Mouse (Mus musculus) yolk sac, embryonic 10.5 days (tissue): ENCODE results near the gene Abt1.
A peak's percentile ranks its signal among the peaks of the same experiment; 100 is the strongest.

ENCODE experiments used
- DNase-seq: peaks from one replicate; pipeline ENCODE4 v3.0.0-alpha.2; 2017; ENCODE audit warnings: low spot score

Gene Abt1

GRCm38 (mm10) chr13:23438521-23438920 is 14.9 kb upstream of the Abt1 start:
- DNase-seq: peak; percentile 50

- DNase-seq: peak; percentile 89
Measured at GRCm38 (mm10) chr13:23437908-23438307, 14.2 kb upstream of the Abt1 start.

- peak; percentile 57 for DNase-seq
Measured at GRCm38 (mm10) chr13:23436861-23437822, 13.5 kb upstream of the Abt1 start.

- peak; percentile 41 for DNase-seq
Measured at GRCm38 (mm10) chr13:23436231-23436661, 12.6 kb upstream of the Abt1 start.

GRCm38 (mm10) chr13:23435676-23436075 is 12.0 kb upstream of the Abt1 start:
- DNase-seq: peak; percentile 66

GRCm38 (mm10) chr13:23435241-23435640 is 11.6 kb upstream of the Abt1 start:
- no peak for DNase-seq

GRCm38 (mm10) chr13:23434426-23434825 is 10.8 kb upstream of the Abt1 start:
- DNase-seq: peak; percentile 56

- no peak for DNase-seq
Measured at GRCm38 (mm10) chr13:23433801-23434200, 10.1 kb upstream of the Abt1 start.

- no peak for DNase-seq
Measured at GRCm38 (mm10) chr13:23433206-23433605, 9.5 kb upstream of the Abt1 start.

- peak; percentile 96 for DNase-seq
Measured at GRCm38 (mm10) chr13:23432562-23433201, 9.0 kb upstream of the Abt1 start.

GRCm38 (mm10) chr13:23431351-23431771 is 7.7 kb upstream of the Abt1 start:
- peak; percentile 90 for DNase-seq

- peak; percentile 79 for DNase-seq
Measured at GRCm38 (mm10) chr13:23430734-23431133, 7.1 kb upstream of the Abt1 start.

GRCm38 (mm10) chr13:23429771-23430380 is 6.2 kb upstream of the Abt1 start:
- DNase-seq: no peak

GRCm38 (mm10) chr13:23428166-23428993 is 4.7 kb upstream of the Abt1 start:
- DNase-seq: no peak

GRCm38 (mm10) chr13:23427401-23427910 is 3.8 kb upstream of the Abt1 start:
- no peak for DNase-seq

- DNase-seq: peak; percentile 71
Measured at GRCm38 (mm10) chr13:23426922-23427321, 3.3 kb upstream of the Abt1 start.

GRCm38 (mm10) chr13:23426335-23426734 is 2.7 kb upstream of the Abt1 start:
- DNase-seq: peak; percentile 82

GRCm38 (mm10) chr13:23425505-23425904 is 1.8 kb upstream of the Abt1 start:
- DNase-seq: peak; percentile 86

GRCm38 (mm10) chr13:23424494-23425325 is 1.0 kb upstream of the Abt1 start:
- peak; percentile 89 for DNase-seq

GRCm38 (mm10) chr13:23424052-23424380 is 350 bp upstream of the Abt1 start:
- no peak for DNase-seq

- DNase-seq: no peak
Measured at GRCm38 (mm10) chr13:23422351-23422750, 1.3 kb downstream of the Abt1 start.
